Mouse (Mus musculus) gastrocnemius, postnatal 4 days (tissue): ENCODE data around the gene Stt3b. TPM values are rescaled to one million over a fixed set of nuclear protein-coding genes. Genes with fewer than 3 reads are reported as not detected.

Experiments used
- DNase-seq, 2 experiments: peaks; one replicate each; pipeline ENCODE4 v3.0.0; 2021 to 2022; ENCODE audit warnings: low spot score in 2 of 2, mixed read lengths in 2 of 2
- total RNA-seq, 2 experiments: library from RNA; stranded (reverse); gene quantifications; 2 replicates each; pipeline ENCODE4 v1.2.3; 2021

Stt3b gene
- total RNA-seq, 2 experiments from 2014 or later: 79.9 to 86.1 TPM

DNA sequence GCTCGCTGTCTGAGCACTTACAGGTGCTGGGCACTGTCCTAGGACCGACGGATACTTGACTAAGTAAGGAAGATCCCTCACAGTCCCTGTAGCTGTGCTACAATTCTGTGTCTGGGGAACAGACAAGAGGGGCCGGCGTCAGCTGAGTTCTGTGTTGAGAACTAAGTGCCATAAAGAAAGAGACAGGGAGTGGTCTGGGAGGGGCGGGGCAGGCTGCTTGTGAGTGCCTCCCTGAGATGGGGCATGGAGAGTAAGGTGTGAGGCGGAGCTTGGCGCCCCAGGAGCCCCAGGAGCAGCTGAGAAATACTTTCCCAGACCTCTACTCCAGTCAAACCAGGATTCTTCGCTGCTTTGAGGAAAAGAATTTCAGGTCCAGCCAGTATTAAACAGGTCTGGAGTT, 92.2 kb downstream of the Stt3b start:
- DNase-seq: no peak

DNA sequence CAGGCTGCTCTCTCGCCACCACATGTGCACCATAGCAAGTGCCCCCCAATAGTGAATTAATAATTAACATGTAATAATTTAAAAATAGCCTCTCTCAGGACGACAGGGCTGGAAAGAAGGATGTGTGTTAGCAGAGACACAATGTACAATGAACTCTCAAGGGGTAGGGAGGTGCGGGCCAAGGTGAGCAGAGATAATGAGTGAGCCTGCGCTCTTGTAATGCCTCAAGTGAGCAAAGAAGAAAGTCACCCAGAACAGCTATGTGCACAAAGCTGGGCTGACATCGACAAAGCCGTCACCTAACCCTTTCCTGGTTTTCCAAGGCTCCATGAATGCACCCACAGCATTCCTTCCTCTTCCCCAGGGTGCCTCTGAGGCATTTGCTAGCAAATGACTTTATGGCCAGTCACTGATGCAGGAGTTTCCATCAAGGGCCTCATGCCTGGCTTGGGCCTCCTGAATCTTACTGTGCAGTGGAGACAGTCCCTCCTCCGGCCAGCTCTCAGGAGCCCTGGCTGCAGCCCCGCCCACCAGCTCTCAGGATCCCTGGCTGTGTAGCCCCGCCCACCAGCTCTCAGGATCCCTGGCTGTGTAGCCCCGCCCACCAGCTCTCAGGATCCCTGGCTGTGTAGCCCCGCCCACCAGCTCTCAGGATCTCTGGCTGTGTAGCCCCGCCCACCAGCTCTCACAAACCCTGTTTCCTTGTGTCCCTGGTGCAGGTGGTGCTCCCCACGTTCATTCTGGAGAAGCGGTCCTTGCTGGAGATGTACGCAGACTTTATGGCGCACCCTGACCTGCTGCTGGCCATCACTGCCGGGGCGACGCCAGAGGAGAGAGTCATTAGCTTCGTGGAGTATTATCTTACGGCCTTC, 94.2 kb downstream of the Stt3b start:
- DNase-seq: no peak

DNA sequence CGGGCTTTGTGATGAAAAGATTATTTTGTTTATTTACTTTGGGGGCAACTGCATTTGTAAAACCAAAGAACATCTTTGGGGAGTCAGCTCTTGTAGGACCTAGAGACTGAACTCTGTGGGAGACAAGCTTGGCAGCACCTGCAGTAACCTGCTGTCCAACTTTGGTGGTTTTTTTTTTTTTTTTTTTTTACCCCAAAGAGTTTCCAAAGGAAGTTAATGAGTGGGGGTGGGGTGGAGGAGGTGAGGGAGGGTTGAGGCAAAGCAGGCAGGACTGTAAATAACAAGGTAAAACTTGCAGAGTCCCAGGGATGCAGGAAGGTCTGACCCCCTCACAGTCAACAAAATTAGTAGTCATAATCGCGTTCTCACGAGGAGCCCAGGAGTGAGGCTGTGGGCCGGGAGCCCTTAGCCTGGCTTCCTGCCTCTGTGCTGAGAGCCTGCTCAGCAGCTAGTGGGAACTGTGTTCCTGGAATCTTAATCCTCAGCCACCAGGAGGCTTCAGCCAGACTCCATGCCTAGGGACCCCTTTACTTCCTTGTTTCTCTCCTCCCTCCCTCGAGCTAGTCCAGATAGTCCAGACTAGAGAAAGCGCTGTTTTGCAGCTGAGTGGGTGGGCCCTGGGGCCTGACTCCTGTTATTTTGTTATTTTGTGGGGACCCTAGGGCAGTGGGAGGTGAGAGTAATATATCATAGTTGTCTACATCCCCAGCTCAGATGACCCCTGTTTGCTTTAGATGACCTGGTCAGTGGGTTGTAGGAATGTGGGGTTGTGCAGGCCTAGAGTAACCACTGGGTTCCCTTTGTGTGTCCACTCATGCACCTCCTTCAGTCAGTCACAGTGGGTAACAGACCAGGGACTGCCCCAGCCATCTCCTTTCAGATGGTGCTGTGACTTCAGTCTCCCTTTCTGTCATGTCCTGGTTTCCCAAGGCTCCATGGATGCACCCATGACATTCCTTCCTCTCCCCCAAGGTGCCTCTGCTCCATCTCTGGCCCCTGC, 95.3 kb downstream of the Stt3b start:
- no peak for DNase-seq

DNA sequence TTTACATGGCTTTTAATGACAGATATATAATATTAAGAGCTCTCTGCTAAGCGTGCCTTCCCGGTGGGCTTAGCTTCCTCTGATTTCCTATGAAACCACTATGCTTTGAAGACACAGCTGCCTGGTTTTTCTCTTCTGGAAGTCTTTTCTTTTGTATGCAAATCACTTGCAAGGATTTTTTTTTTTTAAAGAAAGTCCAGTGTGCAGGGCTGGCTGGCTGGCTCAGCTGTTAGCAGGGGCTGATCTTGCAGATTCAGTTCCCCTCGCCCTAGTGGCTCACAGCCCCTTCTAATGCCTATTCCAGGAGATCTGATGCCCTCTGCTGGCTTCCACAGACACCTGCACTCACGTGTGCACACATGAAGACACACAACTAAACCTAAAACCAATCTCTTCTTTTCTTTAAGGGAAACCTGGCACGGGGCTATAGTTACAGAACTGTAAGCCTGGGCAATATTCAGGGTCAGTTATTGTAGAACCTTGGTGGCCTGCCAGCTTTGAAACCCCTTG, 96.4 kb downstream of the Stt3b start:
- DNase-seq: no peak

DNA sequence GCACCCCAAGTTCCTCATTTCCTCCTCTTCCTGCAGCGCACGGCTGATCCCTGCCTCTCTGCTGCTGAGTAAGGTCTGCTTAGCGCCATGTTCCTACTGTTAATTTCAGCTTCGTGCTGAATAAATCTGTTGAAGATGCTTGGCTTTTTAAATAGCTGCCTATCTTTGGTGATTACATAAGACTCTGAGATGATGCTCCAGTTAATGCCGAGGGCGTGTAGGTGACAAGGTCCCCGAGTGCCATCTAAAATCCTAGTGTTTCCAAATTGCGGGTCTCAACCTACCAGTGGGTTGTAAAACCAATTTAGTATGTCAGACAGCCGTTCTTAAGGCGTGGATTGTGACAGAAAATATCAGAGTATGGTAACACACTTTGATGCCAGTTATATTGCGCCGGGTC, 99.7 kb downstream of the Stt3b start:
- DNase-seq: no peak

DNA sequence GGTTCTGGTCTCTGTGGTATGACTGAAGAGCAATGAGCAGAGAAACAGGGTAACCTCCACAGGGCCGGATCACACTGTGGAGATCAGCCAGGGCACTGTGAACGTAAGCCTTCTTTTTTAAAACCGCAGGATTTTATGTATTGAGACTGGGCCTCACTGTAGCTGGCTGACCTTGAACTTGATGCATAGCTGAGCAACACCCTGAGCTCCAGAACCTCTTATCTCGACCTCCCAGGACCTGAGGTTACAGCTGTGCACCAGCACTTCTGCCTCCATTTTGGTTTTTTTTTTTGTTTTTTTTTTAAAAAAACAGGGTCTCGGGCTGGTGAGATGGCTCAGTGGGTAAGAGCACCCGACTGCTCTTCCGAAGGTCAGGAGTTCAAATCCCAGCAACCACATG, 100.5 kb downstream of the Stt3b start:
- no peak for DNase-seq

DNA sequence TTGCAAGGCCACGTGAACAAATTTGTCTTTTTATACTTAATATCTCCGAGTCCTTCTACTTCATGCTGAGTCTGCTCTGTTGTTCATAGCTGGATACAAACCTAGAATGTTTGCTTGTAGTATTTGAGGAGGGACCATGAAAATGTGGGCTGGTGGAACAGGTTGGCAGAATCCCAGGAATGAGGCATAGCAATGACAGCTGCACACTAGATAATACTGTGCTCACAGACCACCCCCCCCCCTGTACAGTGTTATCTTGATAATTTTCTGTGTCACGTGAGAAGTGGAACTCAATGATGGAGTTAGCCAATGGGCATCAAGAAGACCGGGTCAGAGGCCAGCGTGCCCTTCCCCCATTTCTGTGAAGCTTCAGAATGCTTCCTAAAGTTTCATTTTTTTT, 104.0 kb downstream of the Stt3b start:
- no peak for DNase-seq

DNA sequence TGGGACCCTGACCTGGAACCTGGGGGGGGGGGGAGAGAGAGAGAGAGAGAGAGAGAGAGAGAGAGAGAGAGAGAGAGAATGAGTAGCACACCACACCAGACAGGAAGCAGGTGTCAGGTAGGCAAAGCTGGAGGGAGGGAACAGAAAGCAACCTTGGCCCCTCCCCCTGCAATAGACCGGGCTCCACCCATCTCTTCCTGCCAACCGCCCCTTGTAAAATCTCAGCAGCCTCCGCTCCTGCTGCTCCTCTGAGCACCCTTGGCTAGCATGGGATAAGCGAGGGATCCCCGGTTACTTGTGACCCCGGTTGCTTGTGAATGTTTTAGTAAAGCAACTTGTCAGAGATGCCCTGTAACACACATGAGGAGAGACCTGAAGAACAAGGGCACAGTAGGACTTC, 104.7 kb downstream of the Stt3b start:
- no peak for DNase-seq

DNA sequence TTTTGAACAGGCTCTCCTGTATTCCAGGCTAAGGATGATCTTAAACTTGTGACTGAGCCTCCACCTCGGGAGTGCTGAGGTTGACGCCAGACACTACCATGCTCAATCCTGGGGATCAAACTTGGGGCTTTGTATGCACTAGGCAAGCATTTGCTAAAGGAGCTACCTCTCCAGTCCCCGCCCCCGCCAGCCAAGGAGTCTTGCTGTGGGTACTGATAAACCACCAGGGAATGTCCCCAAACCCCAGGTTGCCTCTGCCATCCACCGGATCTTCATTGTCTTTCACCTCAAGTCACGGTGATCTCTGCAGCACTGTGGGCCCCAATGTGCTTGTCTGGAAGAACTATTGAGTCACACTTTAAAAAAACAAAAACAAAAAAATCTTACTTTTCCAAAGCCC, 107.1 kb downstream of the Stt3b start:
- no peak for DNase-seq

DNA sequence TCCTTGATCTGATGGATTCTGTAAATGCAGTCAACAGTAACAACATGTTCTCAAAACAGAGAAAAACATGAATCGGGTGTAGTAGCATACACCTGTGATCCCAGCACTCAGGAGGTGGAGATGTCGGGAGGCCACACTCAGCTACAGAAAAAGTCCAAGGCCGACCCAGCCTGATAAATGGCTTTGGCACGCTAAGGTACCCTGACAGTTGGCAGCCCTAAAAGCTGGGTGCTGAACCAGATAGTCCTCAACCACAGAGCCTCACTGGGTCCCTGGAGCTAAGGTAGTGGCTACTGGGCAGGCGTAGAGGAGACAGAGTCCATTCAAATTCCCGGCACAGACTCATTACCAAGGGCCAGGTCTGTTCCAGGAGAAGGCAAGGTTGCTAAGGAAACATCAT, 109.0 kb downstream of the Stt3b start:
- DNase-seq: no peak

DNA sequence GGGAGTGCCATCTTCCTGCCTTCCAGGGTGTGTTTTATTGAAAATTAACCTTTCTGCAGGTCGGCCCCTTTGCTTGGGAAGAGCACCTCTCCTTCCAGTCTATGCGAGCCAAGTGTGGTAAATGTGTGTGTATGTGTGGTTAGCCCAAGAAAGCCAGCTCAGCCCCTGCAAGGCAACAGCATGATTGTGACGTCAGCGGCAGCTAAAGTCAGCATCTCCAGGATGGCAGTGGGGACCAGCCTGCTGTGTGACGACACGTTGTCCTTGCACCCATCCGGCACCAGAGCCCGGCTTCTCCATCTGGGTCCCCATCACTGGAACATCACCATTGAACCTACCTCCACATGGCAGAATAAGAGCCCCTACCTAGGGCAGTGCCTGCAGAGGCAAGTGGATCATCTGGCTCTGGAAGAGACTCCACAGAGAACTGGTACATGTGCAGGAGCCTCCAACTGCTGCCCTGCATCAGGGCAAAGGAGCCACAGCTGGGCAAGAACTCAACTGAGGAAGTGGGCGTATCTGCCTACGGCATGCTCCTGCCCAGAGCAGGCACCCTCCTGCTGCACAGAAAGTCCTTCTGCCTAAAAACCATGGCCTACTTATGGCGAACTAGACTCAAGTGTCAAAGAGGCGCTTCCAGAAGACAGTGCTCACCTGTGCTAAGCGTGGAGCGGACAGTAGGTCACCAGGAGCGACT, 109.9 kb downstream of the Stt3b start:
- no peak for DNase-seq

DNA sequence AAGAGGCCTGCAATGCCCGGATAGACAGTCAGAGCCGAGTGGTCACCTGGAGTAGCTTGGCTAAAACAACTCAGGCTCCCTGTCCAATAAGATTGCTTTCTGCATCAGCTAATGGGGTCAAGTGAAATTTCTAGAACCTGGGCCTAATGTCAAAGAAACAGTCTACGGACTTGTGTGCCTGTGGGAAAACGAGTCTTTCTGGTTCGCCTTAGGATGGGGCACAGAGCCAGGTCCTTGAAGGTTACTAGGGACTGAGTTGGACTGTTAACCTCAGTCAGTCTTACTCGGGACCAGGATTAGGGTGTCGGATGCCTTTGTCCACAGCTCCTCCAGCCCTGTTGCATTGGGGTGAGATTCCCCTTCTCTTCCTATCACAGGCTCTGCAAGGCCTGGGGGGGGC, 113.1 kb downstream of the Stt3b start:
- DNase-seq: no peak

DNA sequence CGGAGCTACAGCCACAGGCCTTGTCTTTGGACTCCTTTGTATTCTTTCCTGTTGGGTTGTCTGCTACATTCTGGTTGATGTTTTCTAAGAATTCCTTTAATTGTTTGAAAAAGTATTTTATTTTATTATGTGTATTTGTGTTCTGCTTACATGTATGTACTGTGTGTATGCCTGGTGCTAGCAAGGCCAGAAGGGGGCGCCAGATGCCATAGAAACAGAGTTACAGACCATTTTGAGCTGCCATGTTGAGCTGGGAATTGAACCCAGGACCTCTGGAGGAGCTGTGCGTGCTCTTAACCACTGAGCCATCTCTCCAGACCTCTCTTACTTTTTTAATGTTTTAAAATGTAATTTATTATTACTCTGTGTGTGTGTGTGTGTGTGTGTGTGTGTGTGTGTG, 117.3 kb downstream of the Stt3b start:
- DNase-seq: no peak
